Mouse (Mus musculus) retina, postnatal 7 days (tissue): Measurements from ENCODE around the gene Itgb8.

Source experiments
- DNase-seq: peaks from one replicate; pipeline ENCODE4 v3.0.0-alpha.2; 2012; ENCODE audit warnings: low read depth, low spot score

The Itgb8 gene

GRCm38 (mm10) chr12:119147753-119148152 lies 90.8 kb downstream of the Itgb8 start:
- no peak for DNase-seq

GRCm38 (mm10) chr12:119146031-119146430 lies 92.6 kb downstream of the Itgb8 start:
- DNase-seq, result no peak

DNA sequence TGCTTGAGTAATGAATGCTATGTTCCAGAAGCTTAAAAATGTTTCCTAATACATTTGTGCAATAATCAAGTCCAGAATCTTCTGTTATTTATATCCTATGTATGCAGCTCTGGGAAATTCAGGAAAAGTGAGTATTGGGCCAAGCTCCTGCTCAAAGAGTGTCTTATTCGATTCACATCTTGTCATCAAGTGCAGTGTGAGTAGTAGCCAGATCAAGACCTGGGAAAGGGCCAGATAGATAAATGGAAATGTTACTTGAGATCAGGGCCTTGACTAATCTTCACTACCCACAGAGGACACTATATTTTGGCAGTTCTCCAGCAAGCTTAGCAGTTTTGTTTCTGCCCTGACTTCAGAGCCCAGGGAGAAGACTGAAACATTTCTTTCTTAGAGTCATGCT lies 100.7 kb downstream of the Itgb8 start:
- no peak for DNase-seq

DNA sequence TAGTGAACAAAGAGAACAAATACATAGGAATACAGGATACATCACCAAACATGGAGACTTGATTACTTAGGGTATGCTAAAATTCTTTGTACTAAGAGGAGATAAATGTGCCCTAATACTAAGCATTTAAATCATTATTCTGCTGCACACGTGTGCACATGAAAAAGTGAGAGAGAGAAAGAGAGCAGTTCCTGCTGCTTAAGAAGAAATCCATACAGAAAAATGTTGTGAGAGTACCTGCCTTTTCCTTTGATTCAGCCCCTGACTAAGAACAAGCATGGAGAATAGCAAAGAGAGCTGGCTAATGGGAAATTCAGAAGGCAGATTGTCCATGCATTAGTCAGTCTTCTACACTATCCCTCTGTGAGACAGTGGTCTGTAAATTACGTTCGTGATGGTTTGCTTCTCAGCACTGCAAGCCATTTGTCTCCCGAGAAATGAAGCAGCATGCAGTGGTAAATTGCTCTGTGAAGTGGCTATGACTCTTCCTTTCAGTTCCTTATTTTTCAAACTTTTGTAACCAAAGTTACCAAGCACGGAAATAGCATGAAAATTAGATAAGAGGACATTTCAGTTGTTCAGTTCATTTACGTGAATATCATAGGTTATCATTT lies 125.0 kb downstream of the Itgb8 start:
- DNase-seq, result no peak

- DNase-seq, result no peak
Measured at GRCm38 (mm10) chr12:119110091-119110490, 128.5 kb downstream of the Itgb8 start.
